Mouse (Mus musculus): ENCODE results near the gene Hscb.

DNA sequence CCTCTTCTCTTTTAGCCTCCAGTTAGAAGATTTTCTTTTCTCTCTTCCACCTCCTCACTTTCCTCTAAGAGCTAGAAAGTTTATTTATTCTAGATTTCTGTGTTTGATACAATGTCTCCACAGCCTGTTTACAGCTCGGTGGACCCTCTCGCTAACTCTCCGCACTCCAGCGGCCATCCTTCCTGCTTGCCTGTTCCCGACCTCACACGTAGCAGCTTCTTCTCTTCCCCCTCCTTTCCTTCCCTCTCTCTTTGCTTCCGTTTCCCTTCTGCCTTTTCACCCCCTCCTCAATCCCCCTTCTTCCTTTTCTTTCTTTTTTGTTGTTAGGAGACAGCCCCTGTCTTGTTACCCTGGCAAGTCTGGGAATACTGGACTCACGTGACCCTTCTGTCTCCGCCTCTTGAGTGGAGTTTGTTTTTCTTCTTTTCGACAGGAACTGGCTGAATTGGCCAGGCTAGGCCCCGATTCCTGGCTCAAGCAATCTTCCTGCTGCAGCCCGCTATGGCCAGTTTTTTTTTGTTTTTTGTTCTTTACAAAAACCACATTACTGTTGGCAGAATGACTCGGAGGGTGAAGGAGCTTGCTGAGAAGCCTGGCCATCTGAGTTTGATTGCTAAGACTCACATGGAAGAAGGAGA lies 19.6 kb upstream of the Hscb start:
- no peak for TF ChIP-seq CTCF (IDR thresholded peaks at IDR 0.05; ENCODE audit: low read depth)
- TF ChIP-seq EP300 (IDR thresholded peaks at IDR 0.05; ENCODE audit: low read depth), result no peak
